In the genomic region with DNA sequence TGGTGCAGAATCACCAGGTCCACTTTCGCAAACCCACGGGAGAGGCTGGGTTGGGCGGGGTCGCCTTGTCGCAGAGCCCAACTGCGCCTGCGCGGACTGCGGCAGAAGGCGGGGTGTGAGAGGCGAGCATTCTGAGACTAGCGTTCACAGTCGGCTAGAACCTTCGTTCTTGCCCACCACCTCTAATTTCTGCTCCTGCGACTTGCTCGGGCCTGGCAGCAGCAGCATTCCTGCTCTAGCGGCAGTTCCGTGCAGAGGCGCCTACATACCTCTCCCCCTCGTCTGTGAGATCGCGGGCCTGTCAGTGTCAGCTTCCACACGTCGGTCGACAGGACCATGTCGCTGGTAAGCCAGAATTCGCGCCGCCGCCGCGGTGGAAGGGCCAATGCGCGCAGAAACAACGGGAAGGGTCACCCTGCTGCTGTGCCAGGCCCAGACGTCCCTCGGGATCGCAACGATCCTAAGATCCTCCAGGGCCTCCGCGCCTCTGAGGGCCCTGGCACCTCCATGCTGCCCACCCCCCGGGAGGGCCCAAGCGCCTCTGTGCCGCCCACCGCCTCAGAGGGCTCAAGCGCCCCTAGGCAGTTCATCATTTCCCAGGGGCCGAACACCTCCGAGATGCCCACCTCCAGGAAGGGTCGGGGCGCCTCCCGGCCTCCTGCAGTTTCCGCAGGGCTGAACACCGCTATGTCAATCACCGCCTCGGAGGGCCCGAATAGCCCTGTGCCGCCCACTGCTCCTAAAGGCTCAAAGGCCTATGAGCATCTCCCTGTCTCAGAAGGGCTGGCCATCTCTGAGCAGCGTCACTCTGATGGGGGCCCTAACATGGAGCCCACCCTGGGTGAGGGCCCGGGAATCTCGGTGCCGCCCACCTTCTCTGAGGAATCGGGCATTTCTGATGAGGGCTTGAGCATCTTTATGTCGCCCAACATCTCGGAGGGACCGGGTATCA, we compare ENCODE assay signal across 7 mouse cellular contexts. TPM values are rescaled to one million over a fixed set of nuclear protein-coding genes. Genes with fewer than 3 reads are reported as not detected.
DNase-seq lines count a peak whose midpoint lies in the region; ATAC-seq and TF ChIP-seq lines count a peak whose summit lies in the region.

A gene (plus strand): TSS at position 104 of the 952 bp plus-strand sequence.

- peak within 1 kb of the TSS; percentile 89 for H3K4me2 ChIP-seq in intestine, postnatal 0 days (replicated peaks; ENCODE audit: low read depth)

- peak within 1 kb of the TSS; percentile 50 for H3K4me3 ChIP-seq in intestine, postnatal 0 days (ENCODE audit: low read depth, low read length)
- peak within 1 kb of the TSS; percentile 65 for H3K4me3 ChIP-seq in midbrain, embryonic 10.5 days

- peak within 1 kb of the TSS; percentile 17 for H3K9ac ChIP-seq in intestine, postnatal 0 days (ENCODE audit: low read depth, low read length)

- DNase-seq in adrenal gland, postnatal 14 days, result peak; percentile 84
- peak; percentile 68 for DNase-seq in embryo, embryonic 9.5 days (ENCODE audit: extremely low spot score)
- no peak for DNase-seq in gonadal fat pad, adult 2 months (ENCODE audit: low read depth)
- peak; percentile 84 to 87 for DNase-seq in left cerebral cortex, postnatal 36 days (ENCODE audit: low spot score in 2 of 2)
- DNase-seq in midbrain, embryonic 10.5 days (ENCODE audit: low spot score), result peak; percentile 66
- DNase-seq in right cerebral cortex, postnatal 4 days, result peak; percentile 76

- peak; percentile 28 for ATAC-seq in intestine, postnatal 0 days

- H3K9me3 ChIP-seq in intestine, postnatal 0 days (ENCODE audit: control insufficient read depth), result no peaks in the 10 kb centered on the region
- H3K9me3 ChIP-seq in midbrain, embryonic 10.5 days (replicated peaks), result no peaks in the 10 kb centered on the region

- H3K36me3 ChIP-seq in intestine, postnatal 0 days (ENCODE audit: control insufficient read depth, insufficient read depth), result no peaks in the 10 kb centered on the region
- peaks cover 5% of the 10 kb centered on the region; the same call in 1 of the 2 replicates for H3K36me3 ChIP-seq in midbrain, embryonic 10.5 days

- no peak within 1 kb of the TSS for H3K27ac ChIP-seq in intestine, postnatal 0 days (ENCODE audit: low read depth, low read length)
- H3K27ac ChIP-seq in midbrain, embryonic 10.5 days (replicated peaks), result peak within 1 kb of the TSS; percentile 77

- intact Hi-C loops in left cerebral cortex, postnatal 36 days (cut with DNase I), result no loop called here

- TF ChIP-seq CTCF in intestine, postnatal 0 days (IDR thresholded peaks at IDR 0.05; ENCODE audit: low read depth), result no peak

- no peaks in the 10 kb centered on the region for H3K4me1 ChIP-seq in intestine, postnatal 0 days (replicated peaks; ENCODE audit: control insufficient read depth, insufficient read depth, low read length)
- H3K4me1 ChIP-seq in midbrain, embryonic 10.5 days, result peaks cover 6% of the 10 kb centered on the region

- no peaks in the 10 kb centered on the region for H3K27me3 ChIP-seq in intestine, postnatal 0 days (replicated peaks; ENCODE audit: control insufficient read depth, insufficient read depth, low read length)
- H3K27me3 ChIP-seq in midbrain, embryonic 10.5 days (ENCODE audit: low read depth, poor library complexity, severe bottlenecking), result peaks cover 100% of the 10 kb centered on the region

- WGBS in intestine, postnatal 0 days, result 14% methylated on average over 65 of the region's 65 CpGs
- WGBS in midbrain, embryonic 10.5 days, result 12% methylated on average over 65 of the region's 65 CpGs

RNA-seq across cellular contexts. Expression of the gene that starts here (rescaled TPM):
- total RNA-seq in adrenal gland, postnatal 14 days (2021), result 11.2 and 12.5 TPM in 2 replicates
- polyA plus RNA-seq in gonadal fat pad, adult 2 months (2012; rRNA removed), result 10.5 and 10.8 TPM in 2 replicates
- polyA plus RNA-seq in intestine, postnatal 0 days (2015; fragmentation: Nextera tagmentation; extraction: Ambion mirVana), result 6.2 and 6.7 TPM in 2 replicates
- total RNA-seq in left cerebral cortex, postnatal 36 days (2021), result 100 to 1,000 TPM; 141 to 152 TPM
- polyA plus RNA-seq in midbrain, embryonic 10.5 days (2016; fragmentation: Nextera tagmentation; extraction: Ambion mirVana), result 31.1 and 45.2 TPM in 2 replicates

Comparison
In these comparisons a context has a peak if more than half of its experiments do, and no peak if none do; other contexts are left out.
1. RNA of the gene that starts here (total RNA-seq): 141 to 152 TPM in left cerebral cortex, postnatal 36 days; 11.2 to 12.5 TPM in adrenal gland, postnatal 14 days; every median in the first group is over 10 times any median in the second.